Mouse (Mus musculus) cerebellum, postnatal 36 days (tissue): ENCODE data around the gene Gm10959.

Experiments
- DNase-seq, 2 experiments: peaks; one replicate each; pipeline ENCODE4 v3.0.0; 2021 to 2022; ENCODE audit warnings: mixed read lengths in 2 of 2

Gene Gm10959

DNA sequence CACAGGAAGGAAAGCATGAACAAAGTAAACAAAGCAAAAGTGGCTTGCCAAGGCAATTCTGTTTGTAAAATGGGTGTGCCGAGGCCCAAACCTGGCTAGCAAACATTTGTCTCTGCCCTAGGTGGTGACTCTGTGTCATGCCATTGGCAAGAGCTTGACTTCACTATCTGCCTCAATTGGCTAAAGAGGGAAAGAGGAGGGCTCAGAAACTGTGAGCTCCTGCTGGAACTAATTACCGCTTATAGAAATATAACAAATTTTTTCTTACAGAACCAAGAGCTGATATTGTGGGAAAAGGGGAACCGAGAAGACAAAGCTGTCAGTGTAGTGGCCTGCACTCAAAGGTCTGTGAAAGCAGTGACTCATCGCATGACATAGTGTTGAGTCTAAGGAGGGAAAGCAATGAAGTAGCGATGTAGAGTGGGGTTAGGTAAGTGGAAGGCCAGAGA is 30.8 kb downstream of the Gm10959 start:
- no peak for DNase-seq

DNA sequence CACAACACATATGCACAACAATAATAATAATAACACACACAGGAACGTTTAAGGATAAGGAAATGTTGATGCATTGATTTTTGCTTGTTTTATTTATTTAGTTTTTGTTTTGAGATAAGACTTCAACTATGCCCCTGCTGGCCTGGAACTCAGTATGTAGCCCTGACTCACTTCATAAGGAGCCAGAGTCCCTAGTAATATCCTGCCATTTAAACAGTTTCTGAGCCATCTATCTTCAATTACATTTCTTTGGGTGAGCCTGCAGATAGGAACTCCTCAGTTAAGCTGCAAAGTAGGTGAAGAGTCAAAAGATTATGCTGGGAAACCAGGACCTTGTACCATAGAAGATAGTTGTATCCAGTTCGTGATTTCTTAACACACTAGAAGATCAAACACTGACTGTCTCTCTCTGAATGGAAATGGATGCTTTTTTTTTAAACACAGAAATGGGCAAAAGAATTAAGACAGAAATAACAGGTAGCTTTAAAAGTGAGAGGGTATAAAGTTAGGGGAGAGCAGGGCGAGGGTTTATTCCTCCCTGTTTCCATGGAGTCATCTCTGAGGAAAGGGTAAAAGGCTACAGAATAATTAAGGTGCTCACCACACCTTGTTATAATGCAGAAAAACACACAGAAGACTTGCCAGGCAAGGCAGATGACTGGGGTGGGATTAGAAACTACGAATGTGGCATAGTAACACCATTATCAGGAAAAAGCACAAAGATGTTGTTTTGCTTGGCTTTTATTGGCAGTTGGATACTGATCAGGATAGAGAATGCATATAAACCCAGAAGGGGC is 31.5 kb downstream of the Gm10959 start:
- no peak for DNase-seq

GRCm38 (mm10) chr3:122878705-122879315 is 40.4 kb downstream of the Gm10959 start:
- no peak for DNase-seq

GRCm38 (mm10) chr3:122877543-122877942 is 41.6 kb downstream of the Gm10959 start:
- DNase-seq, result no peak

GRCm38 (mm10) chr3:122876870-122877269 is 42.3 kb downstream of the Gm10959 start:
- DNase-seq, result no peak

- DNase-seq, result no peak
Observed at GRCm38 (mm10) chr3:122871596-122871995, 47.6 kb downstream of the Gm10959 start.

DNA sequence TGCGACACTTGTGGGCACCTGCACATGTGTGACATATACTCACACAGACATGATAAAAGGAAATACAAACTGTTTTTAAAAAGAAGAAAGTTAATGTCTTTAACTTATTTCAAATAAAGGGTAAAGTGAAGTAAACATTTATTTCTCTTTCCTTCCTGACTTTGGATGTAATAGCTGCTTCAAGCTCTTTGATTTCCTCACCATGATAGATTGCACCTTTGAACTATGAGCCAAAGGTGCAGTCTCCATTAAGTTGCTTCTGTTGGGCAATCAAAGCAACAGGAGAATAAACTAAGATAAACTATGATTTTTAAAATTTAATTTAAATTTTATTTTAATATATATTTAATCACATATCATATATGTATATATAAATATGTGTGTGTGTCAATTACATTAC is 50.9 kb downstream of the Gm10959 start:
- DNase-seq, result no peak

- no peak for DNase-seq
Observed at GRCm38 (mm10) chr3:122865092-122865491, 54.1 kb downstream of the Gm10959 start.
